Mouse (Mus musculus): ENCODE data around the gene Gtf2f2.

Gtf2f2 gene

GRCm38 (mm10) chr14:76010102-76011061 lies at the start of gene Gtf2f2:
Gene Gtf2f2, minus strand, starts transcription at chr14:76010865.
- in situ Hi-C loops (cut with MboI, MseI): no loop called here

DNA sequence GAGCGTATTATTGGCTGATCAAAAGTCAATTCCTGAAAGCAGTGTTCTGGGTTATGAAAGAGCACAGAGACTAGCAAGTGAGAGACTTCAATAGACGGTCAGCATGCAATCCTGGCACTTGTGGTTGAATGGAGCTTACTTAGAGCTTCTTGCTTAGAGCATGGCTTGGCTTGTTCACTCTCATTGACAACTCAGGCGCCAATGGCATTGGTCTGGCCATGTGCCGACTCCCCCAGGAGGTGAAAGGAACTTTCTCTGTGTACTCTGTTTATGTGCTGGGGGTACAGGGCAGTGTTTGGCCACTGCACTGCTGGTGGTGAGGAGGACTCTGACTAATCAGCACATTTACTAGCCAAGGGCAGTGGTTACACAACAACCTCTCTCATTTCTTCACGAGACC lies 48.8 kb upstream of the Gtf2f2 start:
- in situ Hi-C loops (cut with MboI, MseI): loop anchor here in 1 of 2 experiments (10.0 kb wide), 1 partner anchor 965 kb away; no protein-coding TSS in a partner anchor

DNA sequence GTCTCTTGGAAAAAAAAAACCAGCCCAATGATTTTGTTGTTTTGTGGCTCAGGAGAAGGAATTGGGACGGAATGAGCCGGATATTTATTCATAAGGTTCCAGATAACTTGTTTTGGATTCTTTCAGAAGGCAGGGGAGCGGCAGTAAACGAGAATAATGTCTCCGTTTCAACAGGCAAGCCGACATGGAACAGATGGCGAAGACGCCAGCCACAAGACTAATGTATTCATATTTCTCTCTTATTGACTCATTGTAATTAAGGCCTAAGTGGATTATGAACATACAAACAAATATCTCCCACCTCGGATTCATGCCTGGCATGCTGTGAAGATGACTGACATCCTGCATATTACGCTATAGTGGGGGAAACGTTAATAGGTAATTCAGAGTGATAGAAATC lies 43.1 kb upstream of the Gtf2f2 start:
- in situ Hi-C loops (cut with MboI, MseI): loop anchor here in 1 of 2 experiments (10.0 kb wide), 1 partner anchor 959 kb away; no protein-coding TSS in a partner anchor

DNA sequence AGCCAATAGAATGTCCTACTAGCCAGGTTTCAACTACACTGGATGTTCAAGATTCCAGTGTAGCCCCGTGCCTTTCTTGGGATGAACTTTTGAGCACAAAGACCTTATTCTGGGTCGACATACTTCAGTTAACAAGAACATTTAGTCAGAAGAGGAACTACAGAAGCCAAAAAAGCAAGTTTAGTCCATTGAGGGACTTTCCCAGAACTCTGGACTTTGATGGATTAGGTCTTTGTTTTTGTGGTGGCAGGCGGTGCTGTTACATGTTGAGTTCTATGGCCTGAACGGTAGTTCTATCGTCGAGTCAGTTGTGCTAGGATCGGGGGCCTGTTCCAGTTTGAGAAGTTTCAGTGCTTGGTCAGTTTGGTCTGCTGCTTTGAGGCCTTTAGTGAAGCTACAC lies 41.3 kb upstream of the Gtf2f2 start:
- in situ Hi-C loops (cut with MboI, MseI): loop anchor here in 1 of 2 experiments (10.0 kb wide), 1 partner anchor 957 kb away; no protein-coding TSS in a partner anchor

DNA sequence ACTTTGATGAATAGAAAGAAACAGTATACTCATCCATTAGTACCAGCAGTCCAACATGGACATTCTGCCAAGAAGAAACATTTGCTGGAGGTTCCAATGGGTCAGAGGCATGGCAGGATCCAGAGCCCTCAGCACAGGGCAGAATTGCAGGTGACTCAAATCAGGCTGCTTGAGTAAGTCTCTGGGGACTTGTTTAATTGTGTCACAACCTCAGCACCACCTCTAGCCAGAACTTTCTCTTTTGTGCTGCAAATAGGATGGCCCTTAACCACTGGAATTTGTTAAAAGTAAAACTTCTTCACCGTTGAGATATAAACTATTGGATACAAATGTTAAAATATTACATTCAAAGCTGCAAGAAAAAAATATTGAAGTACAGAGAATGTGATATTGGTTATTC lies 35.1 kb upstream of the Gtf2f2 start:
- in situ Hi-C loops (cut with MboI, MseI): no loop called here

DNA sequence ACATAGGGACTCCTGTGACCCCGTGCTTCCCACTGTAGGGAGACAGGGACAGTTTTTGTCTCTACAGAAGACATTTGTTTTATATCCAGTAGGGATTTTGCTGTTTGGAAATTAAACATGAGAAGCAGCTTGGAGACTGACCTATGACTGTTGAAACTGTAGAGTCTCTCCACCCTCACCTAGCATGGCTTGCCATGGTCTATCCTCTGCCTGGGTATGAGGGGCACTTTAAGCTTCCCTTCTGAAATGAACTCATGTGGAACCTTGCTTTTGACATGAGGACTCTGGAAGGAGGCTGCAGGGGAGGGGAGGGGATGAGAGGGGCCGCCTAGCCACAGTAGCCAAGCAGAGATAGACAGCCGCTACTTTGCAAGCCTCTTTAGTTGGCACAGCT lies 33.5 kb upstream of the Gtf2f2 start:
- in situ Hi-C loops (cut with MboI, MseI): no loop called here

- in situ Hi-C loops (cut with MboI, MseI): no loop called here
Measured at GRCm38 (mm10) chr14:76043251-76044163, 32.8 kb upstream of the Gtf2f2 start.

DNA sequence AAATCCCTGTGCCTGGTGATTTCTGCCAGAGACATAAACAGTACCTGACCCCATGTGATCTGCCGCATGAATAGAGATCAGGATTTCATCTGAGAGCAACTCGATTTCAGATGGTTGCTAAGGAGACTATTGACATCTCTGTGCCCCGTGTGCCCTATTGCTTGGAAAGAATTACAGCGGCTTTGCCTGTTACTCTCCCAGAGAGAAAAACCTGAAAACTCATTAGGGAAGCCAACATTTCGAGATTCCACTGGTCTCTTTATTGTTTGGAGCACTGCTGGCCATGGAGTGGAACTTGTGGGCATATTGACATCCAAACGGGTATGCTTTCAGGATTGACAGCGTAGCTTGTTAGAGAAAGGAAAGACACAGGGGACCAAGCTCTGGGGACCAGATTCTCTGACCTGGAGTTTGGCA lies 22.6 kb upstream of the Gtf2f2 start:
- in situ Hi-C loops (cut with MboI, MseI): no loop called here

- in situ Hi-C loops (cut with MboI, MseI): no loop called here
Measured at GRCm38 (mm10) chr14:76032671-76033136, 22.0 kb upstream of the Gtf2f2 start.

DNA sequence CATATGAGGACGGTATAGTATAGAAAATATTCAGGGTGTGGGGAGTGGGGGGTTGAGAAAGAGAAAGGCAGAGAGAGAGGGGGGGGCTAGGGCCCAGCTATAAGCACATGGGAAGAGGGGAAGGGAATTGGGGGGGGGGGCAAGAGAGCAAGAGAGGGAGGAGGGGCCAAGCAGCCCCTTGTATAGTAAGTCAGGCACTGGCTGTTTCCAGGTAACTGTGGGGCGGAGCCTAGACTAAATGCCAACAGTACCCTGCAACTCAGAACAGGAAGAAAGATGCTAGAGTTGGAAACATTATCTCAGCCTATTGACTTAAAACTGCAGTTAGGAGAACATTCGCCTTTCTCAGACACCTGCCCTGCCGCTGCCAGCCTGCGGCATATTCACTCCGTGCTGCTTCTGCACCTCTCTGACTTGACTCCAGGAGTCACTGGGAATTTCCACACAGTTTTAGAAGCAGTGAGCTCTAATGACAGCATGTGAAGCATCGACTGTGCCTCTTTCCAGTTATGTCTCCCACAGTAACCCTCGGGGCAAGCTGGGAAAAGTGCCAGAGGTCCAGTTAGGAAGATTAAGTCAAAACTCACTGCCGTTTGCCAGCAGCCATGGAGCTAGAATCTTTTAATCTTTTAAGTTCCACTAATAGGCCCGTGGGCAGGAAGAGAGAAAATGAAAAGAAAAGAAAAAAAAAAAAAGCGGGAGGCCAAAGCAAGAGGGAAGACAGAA lies 20.6 kb upstream of the Gtf2f2 start:
- in situ Hi-C loops (cut with MboI, MseI): no loop called here

GRCm38 (mm10) chr14:76024641-76025040 lies 14.0 kb upstream of the Gtf2f2 start:
- in situ Hi-C loops (cut with MboI, MseI): no loop called here

DNA sequence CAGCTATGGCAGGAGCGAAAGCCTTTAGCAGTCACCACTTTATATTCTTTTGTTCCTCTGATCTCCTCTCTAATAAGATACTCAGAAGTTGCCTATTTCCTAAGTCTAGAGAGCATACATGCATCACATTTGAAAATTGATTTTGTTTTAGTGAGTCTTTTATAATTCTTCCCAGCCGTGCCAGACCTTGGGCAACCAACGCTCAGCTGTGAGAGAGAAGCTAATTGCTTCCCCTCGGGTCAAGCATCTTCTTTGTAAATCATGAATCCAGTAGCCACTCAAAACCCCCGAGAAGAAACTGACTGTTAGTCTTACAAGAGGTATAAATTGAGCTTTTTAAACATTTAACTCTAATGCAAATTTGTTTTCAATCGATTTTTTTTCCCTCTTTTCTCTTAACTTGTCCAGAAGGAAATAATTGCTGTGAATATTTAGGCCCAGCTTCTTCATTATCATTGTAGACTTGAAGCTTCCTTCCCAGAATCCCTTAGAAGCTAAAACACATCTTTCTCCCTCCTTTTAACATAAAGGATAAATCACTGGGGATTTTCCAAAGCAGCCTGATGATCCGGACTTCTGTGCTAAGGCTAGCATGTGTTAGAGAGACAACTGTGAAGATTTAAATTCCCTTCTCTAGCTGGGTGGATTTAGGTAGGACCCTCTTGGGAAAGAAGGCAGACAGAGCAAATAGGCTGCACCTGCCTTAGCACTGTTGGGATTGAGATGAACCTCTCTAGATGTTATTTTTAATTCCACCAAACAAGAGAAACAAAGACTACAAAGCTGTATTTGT lies 10.5 kb upstream of the Gtf2f2 start:
- in situ Hi-C loops (cut with MboI, MseI): no loop called here

- in situ Hi-C loops (cut with MboI, MseI): no loop called here
Measured at GRCm38 (mm10) chr14:76020259-76020785, 9.7 kb upstream of the Gtf2f2 start.

DNA sequence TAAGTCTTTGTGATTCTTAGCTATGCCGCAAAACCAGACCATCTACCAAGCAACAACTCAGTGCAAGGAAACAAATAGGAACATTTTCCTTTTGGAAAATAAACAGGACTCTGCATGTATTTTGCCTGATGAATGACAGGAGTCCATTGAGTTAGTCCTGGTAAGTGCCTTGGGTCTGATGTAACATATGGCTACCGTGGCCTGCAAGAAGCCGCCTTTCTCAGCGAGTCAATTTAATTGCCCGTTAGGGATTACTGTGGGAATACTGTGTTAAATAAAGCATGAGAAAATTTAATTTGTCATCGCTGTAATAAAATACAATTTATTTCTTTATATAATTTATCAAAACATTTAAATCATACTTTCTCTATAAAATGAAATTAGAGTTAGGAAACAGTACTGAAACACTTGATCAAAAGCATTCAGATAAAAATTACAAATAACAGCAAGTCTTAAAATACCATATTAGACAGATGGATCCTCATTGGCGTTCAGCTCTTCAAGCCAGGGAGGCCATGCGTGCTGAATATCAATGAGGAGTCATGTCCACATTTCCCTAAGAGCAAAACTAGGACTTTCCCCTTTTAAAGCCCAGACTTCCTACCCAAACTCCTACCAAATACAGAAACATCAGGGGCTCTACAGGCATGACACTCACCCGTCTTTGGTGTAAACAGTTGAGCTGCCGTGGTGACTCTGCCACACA lies 7.3 kb upstream of the Gtf2f2 start:
- in situ Hi-C loops (cut with MboI, MseI): no loop called here

DNA sequence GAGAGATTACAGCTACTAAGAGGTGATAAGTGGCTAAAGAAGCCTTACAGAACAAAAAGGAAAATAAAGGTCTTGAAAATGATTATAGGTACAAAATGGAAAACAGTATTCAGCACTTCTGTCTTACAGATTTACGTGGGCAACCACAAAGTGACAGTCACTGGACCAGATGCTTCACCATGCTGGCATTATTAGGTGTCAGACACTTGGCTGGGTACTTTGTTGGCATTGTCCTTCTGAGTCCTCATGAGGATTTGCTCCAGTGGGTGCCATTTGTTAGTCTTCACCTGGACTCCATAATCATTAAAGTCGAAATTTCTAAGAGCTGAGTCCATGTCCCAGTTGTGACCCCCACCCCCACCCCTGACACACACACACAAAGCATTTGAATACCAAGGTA lies 3.7 kb upstream of the Gtf2f2 start:
- in situ Hi-C loops (cut with MboI, MseI): no loop called here

DNA sequence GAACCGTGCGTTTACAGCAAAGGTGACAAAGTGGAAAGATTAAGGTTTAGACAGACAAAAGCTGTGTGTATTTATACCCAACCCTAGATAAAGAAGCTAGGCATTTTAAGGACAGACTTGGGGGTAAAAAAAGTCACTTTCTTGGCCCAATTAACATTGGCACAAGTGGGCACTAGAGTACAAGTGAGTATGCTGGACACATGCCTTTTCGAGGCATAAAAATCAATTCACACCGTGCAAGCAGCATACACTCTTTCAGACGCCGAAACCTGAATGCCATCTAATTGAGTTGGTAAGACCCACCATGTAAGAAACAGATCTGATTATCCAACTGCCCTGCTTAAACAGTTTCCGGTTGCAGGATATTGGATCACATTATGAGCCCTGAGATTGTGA lies 395 bp upstream of the Gtf2f2 start:
- in situ Hi-C loops (cut with MboI, MseI): no loop called here

DNA sequence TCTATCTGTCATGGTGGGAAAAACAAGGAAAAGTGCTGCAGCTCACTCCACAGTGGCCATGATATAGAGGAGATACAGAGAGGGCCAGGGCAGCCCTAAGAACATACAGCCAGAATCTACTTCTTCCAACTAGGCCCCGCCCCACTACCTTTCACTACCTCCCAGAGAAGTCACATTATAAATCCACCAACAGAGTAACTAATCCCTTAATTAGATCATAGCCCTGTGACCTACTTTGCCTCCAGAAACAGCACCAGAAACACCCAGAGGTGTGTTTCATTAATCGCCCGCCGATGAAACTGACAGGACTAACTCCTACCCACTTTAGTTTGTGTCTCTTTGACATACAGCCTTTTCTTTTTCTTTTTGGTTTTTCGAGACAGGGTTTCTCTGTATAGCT lies 1.5 kb downstream of the Gtf2f2 start:
- in situ Hi-C loops (cut with MboI, MseI): no loop called here

DNA sequence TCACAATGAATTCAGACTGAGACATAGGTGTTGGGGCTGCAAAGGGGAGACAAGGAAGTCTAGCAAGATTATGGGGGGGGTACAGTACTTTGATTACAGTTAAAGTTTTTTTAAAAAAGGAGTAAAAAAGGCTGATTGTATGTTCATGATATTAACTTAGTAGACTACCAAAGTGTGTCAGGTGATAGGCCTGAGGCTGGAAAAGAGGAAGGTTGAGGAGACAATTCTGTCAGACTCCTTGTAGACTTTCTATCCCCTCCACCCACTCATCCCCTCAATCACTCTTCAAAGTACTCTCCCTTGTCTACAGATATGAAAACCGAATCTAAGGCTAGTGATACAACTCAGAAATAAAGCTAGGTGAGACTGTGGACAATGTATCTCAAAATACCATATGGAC lies 2.5 kb downstream of the Gtf2f2 start:
- in situ Hi-C loops (cut with MboI, MseI): no loop called here

DNA sequence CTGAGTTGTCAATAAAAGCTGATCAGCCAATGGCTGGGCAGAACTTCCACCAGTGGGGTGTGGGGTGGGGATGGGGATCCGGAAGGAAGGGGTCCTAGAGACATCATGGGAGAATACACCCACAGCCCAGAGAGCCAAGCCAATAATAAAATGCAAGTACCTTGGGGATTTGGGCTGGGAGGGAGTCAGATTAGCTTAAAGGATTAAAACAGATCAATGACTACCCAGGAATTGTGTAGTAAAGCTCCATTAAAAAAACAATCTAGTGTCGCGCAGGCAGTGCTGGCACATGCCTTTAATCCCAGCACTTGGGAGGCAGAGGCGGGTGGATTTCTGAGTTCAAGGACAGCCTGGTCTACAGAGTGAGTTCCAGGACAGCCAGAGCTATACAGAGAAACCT lies 5.7 kb downstream of the Gtf2f2 start:
- in situ Hi-C loops (cut with MboI, MseI): no loop called here

DNA sequence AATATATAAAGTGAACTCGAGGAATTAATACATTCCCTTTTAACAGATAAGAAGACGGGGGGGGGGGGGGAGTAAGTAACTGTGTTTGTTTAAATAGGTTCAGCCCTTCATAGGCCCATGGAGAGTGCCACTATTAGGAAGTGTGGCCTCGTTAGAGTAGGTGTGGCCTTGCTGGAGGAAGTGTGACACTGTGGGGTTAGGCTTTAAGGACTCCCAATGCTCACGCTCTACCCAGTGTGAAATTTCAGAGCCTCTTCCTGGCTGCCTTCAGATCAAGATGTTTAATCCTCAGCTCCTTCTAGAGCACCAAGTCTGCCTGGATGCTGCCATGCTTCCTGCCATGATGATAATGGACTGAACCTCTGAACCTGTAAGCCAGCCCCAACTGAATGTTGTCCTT lies 8.9 kb downstream of the Gtf2f2 start:
- in situ Hi-C loops (cut with MboI, MseI): no loop called here
